Mouse (Mus musculus) brain, embryonic 18.5 days (tissue): ENCODE measurements around the gene Nlgn1.

ENCODE experiments used
- DNase-seq: peaks from one replicate; pipeline ENCODE4 v3.0.0-alpha.2; 2012; ENCODE audit warnings: low read depth, low spot score

Gene Nlgn1

GRCm38 (mm10) chr3:26332400-26333238, at the start of gene Nlgn1:
TSS of gene Nlgn1 (minus strand) at chr3:26332460.
- no peak for DNase-seq

- no peak for DNase-seq
Observed at GRCm38 (mm10) chr3:26378272-26378671, 46.0 kb upstream of the Nlgn1 start.

GRCm38 (mm10) chr3:26355082-26355481, 22.8 kb upstream of the Nlgn1 start:
- DNase-seq, result no peak

GRCm38 (mm10) chr3:26354483-26355030, 22.3 kb upstream of the Nlgn1 start:
- no peak for DNase-seq

DNA sequence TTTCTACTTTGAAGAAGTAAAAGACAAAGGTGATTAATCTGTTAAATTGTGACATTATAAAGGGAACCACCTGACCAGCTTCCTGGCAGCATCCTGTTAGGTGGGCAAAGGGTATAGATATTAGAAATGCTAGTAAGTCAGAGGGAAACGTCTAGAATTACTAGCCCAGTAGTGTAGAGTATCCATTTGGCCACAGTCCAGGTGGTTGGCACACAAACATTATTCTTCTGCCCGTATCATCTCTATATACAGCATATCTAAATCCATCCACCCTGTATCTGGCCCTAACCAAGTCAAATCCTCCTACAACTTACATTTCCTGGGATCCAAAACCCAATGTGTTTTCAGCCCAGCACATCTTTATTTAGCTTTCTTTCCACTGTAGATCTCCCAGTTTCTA, 5.2 kb upstream of the Nlgn1 start:
- DNase-seq, result no peak

DNA sequence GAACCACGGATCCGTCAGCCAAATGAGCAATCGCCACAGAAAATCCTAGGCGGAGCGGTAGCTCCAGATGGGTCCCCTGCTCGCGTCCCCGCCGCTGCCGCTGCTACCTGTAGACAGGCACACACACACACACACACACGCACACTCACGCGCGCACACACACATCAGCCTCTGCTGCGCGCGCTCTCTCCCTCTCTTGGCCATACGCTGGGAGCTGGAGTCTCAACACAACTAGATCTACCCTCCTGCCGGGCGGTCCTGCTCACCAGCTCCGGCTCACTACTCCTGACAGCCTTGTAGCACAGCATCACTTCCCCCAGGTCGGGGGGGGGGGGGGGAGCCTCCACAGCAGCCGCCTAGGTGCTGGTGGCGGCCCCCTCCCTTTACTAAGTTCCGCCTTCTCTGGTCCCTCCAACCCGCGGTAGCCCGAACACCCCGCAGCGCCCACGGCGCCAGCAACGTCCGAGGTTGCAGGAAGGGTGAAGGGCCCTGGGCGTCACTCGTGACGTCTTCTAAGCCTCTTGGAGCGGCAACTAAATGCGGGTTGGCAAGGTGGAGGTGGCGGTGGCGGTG, 1.1 kb upstream of the Nlgn1 start:
- no peak for DNase-seq

- DNase-seq, result no peak
Observed at GRCm38 (mm10) chr3:26331177-26332061, 841 bp downstream of the Nlgn1 start.

- DNase-seq, result no peak
Observed at GRCm38 (mm10) chr3:26330863-26331176, 1.4 kb downstream of the Nlgn1 start.

- no peak for DNase-seq
Observed at GRCm38 (mm10) chr3:26330019-26330418, 2.2 kb downstream of the Nlgn1 start.

- no peak for DNase-seq
Observed at GRCm38 (mm10) chr3:26324510-26324909, 7.8 kb downstream of the Nlgn1 start.

DNA sequence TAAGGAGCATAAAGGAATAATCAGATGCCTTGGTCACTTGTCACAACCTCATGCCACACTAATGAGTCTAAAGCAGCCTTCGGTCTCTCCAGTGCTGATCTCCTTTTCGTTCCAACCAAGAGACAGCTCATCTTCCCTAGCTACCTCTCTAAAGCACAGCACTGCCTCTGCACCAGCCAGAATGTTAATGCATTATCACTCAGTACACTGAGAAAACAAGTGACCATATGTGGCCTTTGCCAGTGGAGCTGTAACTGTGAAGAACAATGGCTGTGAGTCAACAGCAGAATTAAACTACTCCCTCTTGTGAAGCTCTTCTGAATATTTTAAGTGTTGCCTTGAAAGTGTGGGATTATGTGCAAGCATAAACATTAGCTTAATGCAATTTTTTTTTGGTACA, 14.9 kb downstream of the Nlgn1 start:
- DNase-seq, result no peak

- no peak for DNase-seq
Observed at GRCm38 (mm10) chr3:26297869-26298268, 34.4 kb downstream of the Nlgn1 start.

- no peak for DNase-seq
Observed at GRCm38 (mm10) chr3:26270894-26271795, 61.1 kb downstream of the Nlgn1 start.

DNA sequence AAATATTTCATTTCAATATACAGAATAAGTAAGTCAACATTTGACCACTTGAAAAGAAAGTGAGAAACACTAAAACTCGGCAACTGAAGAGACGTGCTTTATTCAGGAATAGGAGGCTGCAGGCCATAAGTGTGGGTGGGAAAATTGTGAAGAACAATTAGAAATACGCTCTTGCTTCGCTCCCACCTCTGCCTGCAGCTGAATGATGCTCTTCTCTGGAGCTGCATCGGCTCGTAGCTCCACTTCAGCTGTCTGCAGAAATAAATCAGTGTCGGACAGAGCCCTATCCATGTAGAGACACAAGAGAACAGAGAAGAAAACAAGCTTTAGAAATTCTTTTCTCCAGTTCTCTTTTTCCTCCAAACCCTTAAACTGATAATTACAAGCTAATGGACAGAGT, 85.7 kb downstream of the Nlgn1 start:
- DNase-seq, result no peak

GRCm38 (mm10) chr3:26243274-26243673, 89.0 kb downstream of the Nlgn1 start:
- DNase-seq, result no peak

DNA sequence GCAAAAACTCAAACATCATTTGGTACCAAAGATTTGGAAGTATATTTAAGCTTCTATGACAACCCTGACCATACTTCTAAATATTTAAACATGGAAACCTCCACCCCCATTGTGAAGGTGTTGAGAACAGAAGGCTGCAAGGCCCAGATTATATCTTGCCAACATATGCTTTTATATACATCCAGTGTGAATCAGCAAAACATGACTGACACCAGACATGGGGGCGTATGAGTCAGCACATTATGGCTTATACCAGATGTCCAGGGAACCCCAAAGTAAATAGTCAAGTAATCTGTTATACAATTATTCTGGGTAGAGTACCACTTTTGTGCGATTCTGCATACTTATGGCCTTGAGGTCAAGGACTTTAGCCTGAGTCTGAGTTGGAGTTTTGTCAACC, 102.3 kb downstream of the Nlgn1 start:
- no peak for DNase-seq

DNA sequence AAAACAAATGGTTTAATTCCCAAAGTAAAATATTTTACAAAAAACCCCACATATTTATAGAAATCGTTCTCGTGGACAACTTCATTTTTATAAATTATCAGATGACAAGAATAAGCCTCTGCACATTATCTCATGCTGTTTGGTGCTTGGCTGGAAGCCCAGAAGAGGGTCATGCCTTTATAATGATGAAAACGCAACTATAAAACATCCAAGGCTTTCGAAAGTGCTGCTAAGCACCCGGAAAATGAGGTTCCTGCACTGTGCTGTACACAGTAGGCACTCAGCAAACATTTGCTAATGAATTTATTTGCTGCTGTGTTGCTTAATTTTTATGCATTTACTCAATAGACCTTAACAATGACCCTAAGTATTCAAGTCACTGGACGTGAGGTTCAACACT, 103.4 kb downstream of the Nlgn1 start:
- no peak for DNase-seq

DNA sequence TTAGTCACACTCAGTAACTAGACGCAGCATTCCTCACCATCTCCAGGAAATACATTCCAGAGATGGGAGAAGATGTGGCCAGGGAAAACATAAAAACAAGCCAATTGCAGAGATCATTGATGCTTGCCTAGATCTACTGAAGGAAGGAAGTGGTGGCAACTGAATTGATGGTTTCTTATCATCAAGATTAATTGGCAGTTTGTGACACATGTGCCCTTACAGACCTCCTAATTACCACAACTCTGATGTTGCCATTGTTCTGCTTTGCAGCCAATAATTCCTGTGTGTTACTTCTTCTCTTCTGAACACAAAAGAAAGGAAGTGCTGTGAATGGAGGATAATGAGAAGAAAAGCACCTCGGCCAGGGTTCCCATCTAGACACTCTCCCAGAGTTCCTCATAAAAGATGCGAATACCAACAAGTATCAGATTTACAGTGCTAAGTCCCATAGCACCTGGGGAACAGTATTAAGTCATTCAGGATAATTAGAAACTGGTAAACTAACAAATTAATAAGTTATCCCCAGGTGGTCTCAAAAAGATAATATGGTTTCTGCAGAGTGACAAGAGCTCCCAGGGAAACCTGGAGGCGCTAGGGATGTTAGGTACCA, 104.0 kb downstream of the Nlgn1 start:
- no peak for DNase-seq

- DNase-seq, result no peak
Observed at GRCm38 (mm10) chr3:26223500-26223899, 108.8 kb downstream of the Nlgn1 start.

DNA sequence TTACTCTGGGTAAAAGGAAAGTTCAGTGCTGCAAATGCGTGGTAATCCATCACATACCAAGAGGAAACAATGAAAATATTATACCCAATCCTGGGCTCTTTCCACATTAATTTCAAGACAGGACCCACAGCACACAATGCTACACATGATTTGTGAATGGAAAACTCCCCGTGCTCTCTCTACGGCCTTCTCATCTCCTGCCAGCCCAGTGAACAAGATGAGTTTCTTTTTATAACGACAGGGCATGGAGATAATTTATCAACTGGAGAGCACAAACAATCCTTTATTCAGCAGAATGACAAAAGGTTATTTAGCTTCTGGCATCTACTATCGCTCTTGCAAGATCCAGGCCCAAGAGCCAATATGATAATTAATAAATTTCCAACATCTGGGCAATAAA, 116.0 kb downstream of the Nlgn1 start:
- DNase-seq, result no peak

DNA sequence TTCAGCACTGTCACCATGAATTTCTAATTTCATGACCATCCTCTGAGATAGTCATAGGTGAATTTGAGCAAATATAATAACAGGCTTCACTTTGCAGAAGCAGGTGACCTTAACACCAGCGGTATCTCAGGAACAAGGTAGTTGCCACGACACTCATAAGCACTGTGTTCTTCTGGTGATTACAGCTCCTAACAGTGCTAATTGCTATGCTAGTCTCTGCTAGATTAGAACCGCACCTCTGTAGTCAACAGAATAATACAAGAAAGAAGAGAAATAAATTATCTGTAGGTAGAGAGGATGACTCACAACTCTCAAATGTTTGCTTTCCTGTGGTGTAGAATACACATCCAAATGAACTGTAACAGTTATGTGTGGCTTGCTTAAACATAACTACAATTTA, 129.6 kb downstream of the Nlgn1 start:
- no peak for DNase-seq
